Mouse (Mus musculus): ENCODE data around the gene Olfr68.
"Not testable (repeated sequence)": the region's sequence is repeated elsewhere in the genome, so short reads cannot be mapped to it uniquely, and the experiment has no call there.

The Olfr68 gene

GRCm38 (mm10) chr7:103779598-103779997, at the start of gene Olfr68:
TSS of gene Olfr68 (minus strand) at chr7:103779698.
- DNase-seq: no peak

DNA sequence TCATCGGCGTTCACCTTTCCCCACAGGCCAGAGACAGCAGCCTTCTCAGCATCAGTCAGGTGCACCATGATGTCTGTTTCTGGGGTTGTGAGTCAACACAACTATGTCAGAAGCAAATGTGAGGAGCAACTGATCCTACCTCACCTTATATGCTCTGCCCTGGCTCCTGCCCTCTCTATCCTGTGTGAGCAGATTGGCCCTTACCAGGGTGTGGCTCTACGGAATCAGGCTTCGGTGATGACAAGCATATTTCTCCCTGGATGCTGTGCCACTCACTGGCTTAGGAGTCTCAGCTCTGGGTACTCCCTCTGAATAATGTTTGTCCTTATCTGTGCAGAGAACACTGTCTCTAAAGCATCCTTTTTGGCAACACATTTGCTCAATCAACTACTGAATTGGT, 48.3 kb upstream of the Olfr68 start, which contains the start of gene Hbb-bs:
Hbb-bs (minus strand) TSS at position 289 of the 400 bp plus-strand sequence.
- no peak for DNase-seq

DNA sequence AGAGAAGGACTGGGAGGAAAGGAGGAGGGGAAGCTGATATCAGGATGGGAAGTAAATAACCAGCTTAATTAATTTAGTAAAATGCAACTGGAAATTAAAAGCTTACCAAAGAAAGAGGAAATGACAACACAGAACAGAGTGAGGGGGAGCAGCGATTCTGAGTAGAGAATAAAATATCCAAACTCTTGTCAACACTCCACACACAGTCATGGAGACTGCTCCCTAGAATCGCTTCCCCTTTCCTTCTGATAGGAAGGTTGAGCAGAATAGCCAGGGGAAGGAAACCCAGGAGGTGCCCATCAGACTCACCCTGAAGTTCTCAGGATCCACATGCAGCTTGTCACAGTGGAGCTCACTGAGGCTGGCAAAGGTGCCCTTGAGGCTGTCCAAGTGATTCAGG, 47.6 kb upstream of the Olfr68 start:
- DNase-seq: not testable (repeated sequence)

DNA sequence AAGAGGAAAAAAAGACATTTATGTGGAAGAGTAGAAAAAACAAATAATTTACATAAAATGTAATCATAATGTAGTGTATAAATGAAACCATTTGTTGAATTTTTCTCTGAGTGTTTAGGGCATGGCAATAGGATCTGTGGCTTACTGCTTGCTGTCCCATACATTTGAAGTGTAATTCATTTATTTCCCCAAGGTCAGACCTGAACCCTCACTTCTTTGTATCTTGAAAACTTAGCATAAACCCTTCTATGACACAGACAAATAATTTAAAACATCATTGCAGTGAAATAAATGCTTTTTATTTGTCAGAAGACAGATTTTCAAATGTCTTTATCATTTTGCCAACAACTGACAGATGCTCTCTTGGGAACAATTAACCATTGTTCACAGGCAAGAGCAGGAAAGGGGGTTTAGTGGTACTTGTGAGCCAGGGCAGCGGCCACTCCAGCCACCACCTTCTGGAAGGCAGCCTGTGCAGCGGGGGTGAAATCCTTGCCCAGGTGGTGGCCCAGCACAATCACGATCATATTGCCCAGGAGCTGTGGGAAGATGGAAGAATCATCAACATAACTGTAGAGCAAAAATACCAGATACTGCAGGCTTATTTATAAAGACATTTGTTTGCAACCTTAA, 46.9 kb upstream of the Olfr68 start:
- DNase-seq: no peak

DNA sequence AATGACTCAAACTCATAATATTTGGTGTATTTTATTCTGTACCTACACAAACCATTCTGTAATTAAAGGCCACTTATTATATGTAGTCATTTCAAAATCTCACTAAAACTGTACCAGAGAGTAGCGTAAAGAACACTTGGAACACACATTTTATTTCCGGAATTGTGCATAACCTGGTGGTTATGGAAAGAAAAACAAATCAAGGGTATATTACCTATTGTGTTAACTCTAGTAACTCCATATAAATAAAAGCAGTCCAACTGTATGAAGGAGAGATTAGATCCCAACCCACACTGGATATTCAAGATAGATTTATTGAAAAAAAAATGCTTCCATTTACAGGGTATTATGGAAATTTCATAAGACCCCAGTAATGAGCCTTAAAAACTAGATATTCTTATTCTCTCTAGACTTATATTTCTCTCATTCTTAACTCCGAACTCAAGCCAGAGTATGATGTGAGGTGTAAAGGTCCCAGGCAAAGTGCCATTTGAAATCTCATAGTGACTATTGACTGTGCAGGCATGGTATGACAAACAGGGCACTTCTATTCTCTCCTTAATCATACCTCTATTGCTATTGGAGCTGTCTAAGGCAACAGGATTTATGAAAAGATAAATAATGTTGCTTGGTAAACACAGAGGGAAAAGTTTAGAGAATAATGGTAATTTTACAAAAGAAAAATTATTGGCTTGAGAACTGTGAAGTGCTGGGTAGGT, 46.2 kb upstream of the Olfr68 start:
- no peak for DNase-seq

- DNase-seq: no peak
Observed at GRCm38 (mm10) chr7:103824597-103824996, 45.1 kb upstream of the Olfr68 start.

GRCm38 (mm10) chr7:103815085-103815484, 35.6 kb upstream of the Olfr68 start:
- not testable (repeated sequence) for DNase-seq

DNA sequence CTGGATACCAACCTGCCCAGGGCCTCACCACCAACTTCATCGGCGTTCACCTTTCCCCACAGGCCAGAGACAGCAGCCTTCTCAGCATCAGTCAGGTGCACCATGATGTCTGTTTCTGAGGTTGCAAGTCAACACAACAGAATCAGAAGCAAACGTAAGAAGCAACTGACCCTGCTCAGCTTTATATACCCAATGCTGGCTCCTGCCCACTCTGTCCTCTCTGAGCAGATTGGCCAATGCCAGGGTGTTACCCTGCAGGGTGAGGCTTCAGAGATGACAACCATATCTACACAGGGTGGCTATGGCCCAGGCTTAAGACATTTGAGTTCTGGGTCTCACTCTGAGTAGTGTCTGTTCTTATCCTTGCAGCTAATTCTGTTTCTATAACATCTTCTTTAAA, 34.3 kb upstream of the Olfr68 start, which contains the start of gene Hbb-bt:
Hbb-bt (minus strand) TSS at position 231 of the 400 bp plus-strand sequence.
- DNase-seq: no peak

DNA sequence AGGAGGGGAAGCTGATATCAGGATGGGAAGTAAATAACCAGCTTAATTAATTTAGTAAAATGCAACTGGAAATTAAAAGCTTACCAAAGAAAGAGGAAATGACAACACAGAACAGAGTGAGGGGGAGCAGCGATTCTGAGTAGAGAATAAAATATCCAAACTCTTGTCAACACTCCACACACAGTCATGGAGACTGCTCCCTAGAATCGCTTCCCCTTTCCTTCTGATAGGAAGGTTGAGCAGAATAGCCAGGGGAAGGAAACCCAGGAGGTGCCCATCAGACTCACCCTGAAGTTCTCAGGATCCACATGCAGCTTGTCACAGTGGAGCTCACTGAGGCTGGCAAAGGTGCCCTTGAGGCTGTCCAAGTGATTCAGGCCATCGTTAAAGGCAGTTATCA, 33.7 kb upstream of the Olfr68 start:
- DNase-seq: not testable (repeated sequence)

GRCm38 (mm10) chr7:103812174-103812573, 32.7 kb upstream of the Olfr68 start:
- DNase-seq: no peak

DNA sequence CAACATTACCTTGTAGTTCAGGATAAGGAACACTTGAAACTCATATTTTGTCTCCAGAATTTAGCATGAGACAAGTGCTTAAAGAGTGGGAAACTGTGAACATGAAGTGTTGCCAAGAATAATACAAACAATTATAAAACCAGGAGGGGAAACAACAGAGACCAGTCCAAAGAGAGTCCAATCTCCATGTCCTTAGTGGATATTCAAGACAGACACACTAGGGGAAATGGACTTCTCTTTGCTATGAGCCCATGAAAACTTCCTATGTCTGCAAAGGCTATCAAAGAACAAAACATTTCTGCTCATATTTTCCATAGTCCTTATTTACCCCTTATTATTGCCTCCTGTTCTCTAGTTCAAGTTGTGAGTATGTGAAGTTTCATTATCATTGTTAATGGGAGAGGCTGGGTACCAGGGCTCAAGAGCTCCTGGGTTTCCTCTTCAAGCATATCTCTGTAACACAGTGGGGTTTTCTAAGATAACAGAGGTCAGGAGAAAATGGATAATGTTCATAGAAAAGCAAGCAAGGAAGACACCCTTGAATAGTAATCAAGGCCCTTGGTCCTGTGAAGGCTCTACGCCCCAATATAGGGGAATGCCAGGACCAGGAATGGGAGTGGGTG, 31.8 kb upstream of the Olfr68 start:
- DNase-seq: no peak

- DNase-seq: no peak
Observed at GRCm38 (mm10) chr7:103810746-103811145, 31.2 kb upstream of the Olfr68 start.

GRCm38 (mm10) chr7:103810296-103810695, 30.8 kb upstream of the Olfr68 start:
- DNase-seq: no peak

DNA sequence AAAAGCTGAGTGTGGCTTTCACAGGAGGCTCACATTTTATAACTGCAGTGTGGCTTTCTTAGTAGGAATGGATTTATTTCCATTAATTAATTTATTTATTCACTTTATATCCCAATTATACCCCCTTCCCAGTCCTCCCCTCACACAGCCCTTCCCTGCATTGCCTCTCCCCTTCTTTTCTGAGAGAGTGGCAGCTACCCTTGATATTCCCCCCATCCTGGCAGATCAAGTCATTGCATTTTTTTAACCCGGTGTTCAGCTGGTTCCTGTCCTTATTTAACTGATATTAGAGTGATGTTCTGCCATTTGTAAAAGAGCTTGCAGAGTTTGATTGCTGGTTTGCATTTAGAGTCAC, 30.3 kb upstream of the Olfr68 start:
- DNase-seq: no peak

DNA sequence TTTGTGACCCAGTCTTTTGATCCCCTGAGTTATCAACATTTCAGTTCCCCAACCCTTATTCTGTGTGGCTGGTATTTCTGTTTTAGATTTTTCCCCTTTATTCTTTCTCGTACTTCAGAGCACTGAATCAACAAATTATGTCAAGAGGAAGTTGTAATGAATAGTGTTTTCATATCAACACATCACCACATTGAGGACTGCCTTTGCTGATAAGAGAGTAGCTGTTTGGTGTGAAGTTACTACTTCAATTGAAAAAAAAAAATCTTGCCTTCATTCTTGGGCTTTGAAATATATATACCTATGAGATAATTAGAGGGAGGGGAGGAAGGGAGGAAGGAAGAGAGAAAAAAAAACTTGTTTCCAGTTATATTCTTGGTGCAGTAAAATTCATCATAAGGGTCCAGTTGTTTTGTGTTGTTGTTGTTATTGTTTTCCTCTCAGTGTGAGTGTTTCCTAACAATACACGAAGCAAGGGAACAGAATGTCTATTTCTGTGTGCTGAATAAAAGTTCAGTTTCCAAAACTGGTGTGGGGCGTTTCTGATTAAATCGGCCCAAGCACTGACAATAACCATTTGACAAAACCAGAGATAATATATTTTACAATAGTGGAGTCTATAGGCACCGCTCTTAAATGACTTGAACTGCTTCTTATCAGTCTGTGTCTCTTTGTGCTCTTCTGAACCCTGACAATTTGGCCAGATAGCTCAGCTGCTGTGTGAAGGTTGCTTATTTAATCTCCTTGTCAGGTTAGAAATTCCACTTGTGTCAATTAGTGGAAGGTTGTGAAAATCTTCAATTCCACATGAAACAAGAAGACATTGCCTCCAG, 29.7 kb upstream of the Olfr68 start:
- DNase-seq: no peak

- not testable (repeated sequence) for DNase-seq
Observed at GRCm38 (mm10) chr7:103808120-103808519, 28.6 kb upstream of the Olfr68 start.

DNA sequence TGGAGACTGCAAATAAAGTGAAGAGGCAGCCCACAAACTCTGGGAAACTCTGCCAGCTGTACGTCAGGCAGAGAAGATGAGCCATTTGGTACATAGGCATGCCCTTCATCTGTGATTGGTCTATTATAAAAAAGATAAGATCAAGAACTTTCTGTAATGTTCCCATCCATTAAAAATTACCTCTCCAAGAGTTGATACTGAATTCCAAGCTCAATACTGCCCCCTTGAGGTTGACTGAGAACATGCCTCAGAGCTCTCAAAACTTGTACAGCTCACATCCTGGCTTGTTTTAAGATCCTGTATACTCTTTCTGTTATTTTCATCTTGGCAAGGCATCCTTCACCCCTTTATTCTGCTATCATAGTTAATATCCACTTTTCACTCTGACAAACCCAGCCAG, 27.4 kb upstream of the Olfr68 start:
- peak; percentile 67 for DNase-seq

- DNase-seq: no peak
Observed at GRCm38 (mm10) chr7:103792669-103793388, 13.3 kb upstream of the Olfr68 start.

DNA sequence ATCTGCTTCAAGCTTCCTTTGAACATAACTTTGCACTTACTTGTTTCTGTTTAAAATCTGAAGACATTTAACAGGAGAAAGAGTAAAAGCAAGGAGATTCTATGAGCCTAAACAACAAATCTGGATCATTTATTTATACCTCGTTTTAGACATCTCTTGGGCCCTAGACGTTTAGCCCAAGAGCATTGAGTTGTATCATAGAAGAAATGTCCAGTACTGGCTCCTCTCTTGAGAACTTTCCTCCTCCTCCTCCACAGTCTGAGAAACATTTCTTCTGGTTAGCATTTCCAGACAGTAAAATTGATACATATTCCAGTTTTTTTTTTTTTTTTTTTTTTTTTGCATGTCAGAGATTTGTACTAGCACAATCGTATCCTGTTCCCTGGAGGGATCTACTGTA, 12.2 kb upstream of the Olfr68 start, which contains the start of gene Olfr67:
Olfr67 (minus strand) TSS at position 101 of the 400 bp plus-strand sequence.
- no peak for DNase-seq

DNA sequence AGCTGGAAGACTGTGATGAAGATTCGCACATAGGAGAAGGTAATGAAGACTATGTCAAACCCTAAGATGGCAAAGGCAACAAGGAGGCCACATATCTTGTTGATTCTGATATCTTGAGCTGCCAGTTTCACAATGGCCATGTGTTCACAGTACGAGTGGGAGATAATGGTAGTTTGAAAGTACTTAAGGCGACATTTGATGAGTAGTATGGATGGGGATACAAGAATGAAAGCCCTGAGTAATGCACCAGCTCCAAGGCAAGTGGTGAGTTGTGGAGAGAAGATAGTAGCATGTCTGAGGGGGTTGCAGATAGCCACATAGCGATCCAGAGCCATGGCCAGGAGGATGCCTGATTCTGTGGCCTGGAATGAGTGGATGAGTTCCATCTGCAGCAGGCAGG, 1.8 kb downstream of the Olfr68 start:
- DNase-seq: not testable (repeated sequence)

GRCm38 (mm10) chr7:103771494-103771893, 8.0 kb downstream of the Olfr68 start, which contains the start of gene Olfr69:
TSS of gene Olfr69 (minus strand) at chr7:103771594.
- no peak for DNase-seq

- DNase-seq: not testable (repeated sequence)
Observed at GRCm38 (mm10) chr7:103767687-103768086, 11.8 kb downstream of the Olfr68 start.

Measured in embryo, embryonic 11 days (tissue).